Mouse (Mus musculus) embryonic stem cell, embryonic (primary cell): ENCODE results near the gene Actc1.

ENCODE experiments used
- CTCF ChIA-PET, 4 experiments: fragments of 300-600 bp in 2 of 4; fragments of 350-600 bp in 2 of 4; sonication (Branson Sonifier 250); formaldehyde crosslinking; loops; one replicate each; lab custom pipeline; 2022; ENCODE audit warnings: inconsistent platforms in 2 of 4; lab: Charles Lee
- POLR2A ChIA-PET, 4 experiments: fragments of 300-600 bp in 2 of 4; fragments of 350-600 bp in 2 of 4; sonication (Branson Sonifier 250); formaldehyde crosslinking; loops; one replicate each; lab custom pipeline; 2022; ENCODE audit warnings: antibody characterized with exemption in 4 of 4, inconsistent platforms in 1 of 4; lab: Charles Lee

Actc1 gene

GRCm38 (mm10) chr2:114011838-114012237 lies 41.5 kb downstream of the Actc1 start:
- ChIA-PET POLR2A (interaction anchor here in 1 of 4 experiments (1.0 kb wide), 1 partner anchor 46 kb away, joined by 3 read pairs; no protein-coding TSS in a partner anchor), CTCF (interaction anchor here in 1 of 4 experiments (1.1 kb wide), 1 partner anchor 45 kb away, joined by 4 read pairs; no protein-coding TSS in a partner anchor)

DNA sequence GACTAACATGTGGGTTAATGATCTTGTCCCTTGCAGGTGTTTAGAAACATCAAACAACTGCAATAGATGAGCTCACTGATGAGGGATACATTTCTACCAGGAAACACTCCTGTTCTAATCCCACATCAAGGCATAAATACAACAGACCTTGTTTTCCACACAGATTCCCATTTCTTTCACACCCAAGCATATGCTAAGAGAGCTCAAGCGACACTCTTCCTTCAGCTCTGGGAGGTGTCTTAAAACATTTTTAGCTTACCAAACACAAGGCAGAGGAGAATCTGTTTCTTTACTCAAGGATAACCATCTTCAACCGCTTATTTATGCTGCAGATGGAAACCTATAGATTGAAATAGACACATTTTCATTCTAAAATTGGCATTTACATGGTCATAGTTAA lies 45.0 kb downstream of the Actc1 start:
- CTCF ChIA-PET: no interaction called here
- POLR2A ChIA-PET: no interaction called here

GRCm38 (mm10) chr2:113997484-113997883 lies 55.9 kb downstream of the Actc1 start:
- POLR2A ChIA-PET: no interaction called here
- CTCF ChIA-PET: no interaction called here
